Mouse (Mus musculus) small intestine, adult 2 months (tissue): ENCODE measurements at regions not wholly inside any gene's neighbourhood (a gene's known extent, or its start where the extent isn't known, plus 50 kb on each side); places are given as distances from the start of the nearest gene placed in this dataset.

Source experiments
- H3K27ac ChIP-seq: fragments of 200-500 bp; 2 replicates; pipeline ENCODE4 v1.5.1; 2012; ENCODE audit warnings: low read depth, low read length, control low read depth, inconsistent platforms; ENCODE audit not compliant: insufficient read depth
- H3K27me3 ChIP-seq: fragments of 200-500 bp; 2 replicates; pipeline ENCODE4 v1.6.1; 2012; ENCODE audit warnings: mild to moderate bottlenecking, moderate library complexity, low read length, inconsistent platforms; ENCODE audit not compliant: control insufficient read depth, insufficient read depth
- H3K36me3 ChIP-seq: fragments of 200-500 bp; 2 replicates; pipeline ENCODE4 v1.6.1; 2012; ENCODE audit warnings: mild to moderate bottlenecking, low read length, control low read depth, inconsistent platforms; ENCODE audit not compliant: control insufficient read depth, insufficient read depth
- H3K4me1 ChIP-seq: fragments of 200-500 bp; 2 replicates; pipeline ENCODE4 v1.6.1; 2012; ENCODE audit warnings: low read length, inconsistent platforms, mixed read lengths; ENCODE audit not compliant: control insufficient read depth, insufficient read depth, insufficient read length
- H3K4me3 ChIP-seq: fragments of 200-500 bp; 2 replicates; pipeline ENCODE4 v1.5.1; 2012; ENCODE audit warnings: low read depth, mild to moderate bottlenecking, control low read depth, inconsistent platforms, low read length, moderate library complexity
- CTCF ChIP-seq: fragments of 200-500 bp; IDR thresholded peaks from 2 replicates; pipeline ENCODE4 v1.5.1; 2012; ENCODE audit warnings: low read depth, mild to moderate bottlenecking, control low read depth, inconsistent platforms, low read length, moderate library complexity, mixed read lengths; ENCODE audit not compliant: insufficient replicate concordance, insufficient read length; ENCODE audit errors: extremely low read depth
- POLR2A ChIP-seq: fragments of 200-500 bp; IDR thresholded peaks from 2 replicates; pipeline ENCODE4 v1.6.1; 2012; ENCODE audit warnings: low read depth, mild to moderate bottlenecking, control low read depth, inconsistent platforms, low read length, moderate library complexity
- WGBS: fragments of 180-500 bp; shearing (Covaris S2); methylation state at CpG from one replicate; pipeline ENCODE4 v1.1.7; 2018; 5-methylcytosine and 5-hydroxymethylcytosine counted together

GRCm38 (mm10) chr10:37279316-37279715 lies 140.6 kb upstream of the Marcks start:
- H3K4me1 ChIP-seq: peaks cover 3% of the 10 kb centered on the region; the same call in 1 of the 2 replicates
- WGBS: 47% methylated on average over 1 of the region's 1 CpGs
- H3K27ac ChIP-seq: no peak overlapping the region
- no peaks in the 10 kb centered on the region for H3K36me3 ChIP-seq
- H3K4me3 ChIP-seq: no peak overlapping the region
- H3K27me3 ChIP-seq: no peaks in the 10 kb centered on the region
- TF ChIP-seq POLR2A: no peak
- no peak for TF ChIP-seq CTCF

GRCm38 (mm10) chr10:37275857-37276256 lies 137.1 kb upstream of the Marcks start:
- peaks cover 3% of the 10 kb centered on the region; the same call in 1 of the 2 replicates for H3K4me1 ChIP-seq
- no peak for TF ChIP-seq POLR2A
- no peak for TF ChIP-seq CTCF
- no peak overlapping the region for H3K27ac ChIP-seq
- H3K36me3 ChIP-seq: no peaks in the 10 kb centered on the region
- 75% methylated on average over 1 of the region's 1 CpGs for WGBS
- no peaks in the 10 kb centered on the region for H3K27me3 ChIP-seq
- H3K4me3 ChIP-seq: no peak overlapping the region

- TF ChIP-seq CTCF: no peak
- TF ChIP-seq POLR2A: no peak
- Histone ChIP-seq H3K4me1 (peaks cover 5% of the 10 kb centered on the region; the same call in 1 of the 2 replicates), H3K36me3 (no peaks in the 10 kb centered on the region), H3K27me3 (no peaks in the 10 kb centered on the region), H3K4me3 (no peak overlapping the region), H3K27ac (no peak overlapping the region)
- WGBS: 44% methylated on average over 7 of the region's 7 CpGs
Observed at GRCm38 (mm10) chr10:37275271-37275670, 136.6 kb upstream of the Marcks start.

DNA sequence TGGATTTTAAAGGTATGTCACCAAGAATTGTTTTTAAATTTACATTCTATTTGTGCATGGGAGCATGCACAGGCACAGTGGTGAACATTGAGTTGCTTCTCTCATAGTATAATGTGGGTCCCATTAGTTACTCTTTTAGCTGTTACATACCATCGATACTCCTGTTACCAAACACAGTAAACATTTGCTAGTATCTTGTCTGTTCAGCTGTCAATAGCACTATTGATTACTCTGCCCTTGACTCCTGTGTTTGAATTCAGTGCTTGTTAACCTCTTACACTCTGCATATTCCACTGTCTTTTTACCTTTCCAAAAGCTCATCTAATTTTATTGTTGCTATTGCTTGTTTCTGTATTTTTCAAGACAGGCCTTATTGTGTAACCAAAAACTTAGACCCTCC lies 133.2 kb upstream of the Marcks start:
- Histone ChIP-seq H3K27me3 (no peaks in the 10 kb centered on the region), H3K27ac (no peak overlapping the region), H3K4me1 (peaks cover 7% of the 10 kb centered on the region; the same call in 1 of the 2 replicates), H3K36me3 (no peaks in the 10 kb centered on the region), H3K4me3 (no peak overlapping the region)
- TF ChIP-seq CTCF: no peak
- TF ChIP-seq POLR2A: no peak
- WGBS: 89% methylated on average over 1 of the region's 1 CpGs

DNA sequence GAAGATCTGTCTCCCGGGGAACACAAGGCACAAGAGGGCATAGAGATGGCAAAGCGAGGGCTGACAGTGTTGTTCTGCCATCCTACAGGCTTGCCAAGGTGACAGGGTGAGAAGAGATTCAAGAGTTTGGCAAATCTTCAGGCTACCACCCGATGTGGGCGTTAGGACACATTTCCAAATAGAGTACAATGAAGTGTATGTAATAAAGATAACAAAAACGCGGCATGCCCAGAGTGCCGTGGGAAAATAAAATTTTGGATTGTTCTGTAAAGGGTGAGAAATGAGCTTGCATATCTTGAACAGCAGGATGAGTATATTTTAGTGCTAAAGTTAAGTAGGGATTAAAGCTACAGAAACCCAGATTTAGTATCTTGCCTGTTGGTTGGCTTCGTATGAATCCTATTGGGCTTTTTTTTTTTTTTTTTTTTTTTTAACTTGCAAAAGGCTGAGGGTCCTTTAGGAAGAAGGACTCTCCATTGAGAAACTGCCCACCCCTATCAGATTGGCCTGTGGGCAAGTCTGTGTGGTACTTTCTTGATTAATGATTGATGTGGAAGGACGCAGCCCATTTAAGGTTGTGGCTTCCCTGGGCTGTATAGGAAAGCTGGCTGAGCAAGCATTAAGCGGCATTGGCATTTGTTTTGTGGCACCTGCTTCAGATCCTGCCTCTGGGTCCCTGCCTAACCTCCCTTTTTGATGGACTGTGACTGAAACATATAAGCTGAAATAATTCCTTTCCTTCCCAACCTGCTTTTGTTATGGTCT lies 131.7 kb upstream of the Marcks start:
- TF ChIP-seq POLR2A (no peak), CTCF (no peak)
- Histone ChIP-seq H3K36me3 (no peaks in the 10 kb centered on the region), H3K27me3 (no peaks in the 10 kb centered on the region), H3K4me3 (no peak overlapping the region), H3K27ac (no peak overlapping the region), H3K4me1 (peaks cover 5% of the 10 kb centered on the region; the same call in 1 of the 2 replicates)
- 27% methylated on average over 10 of the region's 10 CpGs for WGBS

DNA sequence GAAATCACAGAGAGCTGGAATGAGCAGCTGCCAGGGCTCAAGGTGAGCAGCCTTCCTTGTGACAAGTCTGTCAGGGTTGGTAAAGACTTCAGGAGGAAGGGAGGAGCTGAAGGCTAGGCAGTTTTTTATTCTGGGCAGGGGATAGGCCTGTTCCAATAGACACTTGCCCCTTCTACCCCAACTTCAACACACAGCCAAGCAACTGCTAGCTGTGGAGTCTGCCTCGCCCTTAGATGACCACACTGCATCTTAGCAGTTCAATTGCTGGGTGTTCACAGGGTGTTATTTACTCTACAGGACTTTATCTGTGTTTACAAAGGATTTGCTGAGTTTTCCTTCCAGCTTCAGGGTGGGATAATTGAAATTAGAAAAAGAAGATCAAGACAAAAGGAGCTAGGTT lies 128.2 kb upstream of the Marcks start:
- peaks cover 4% of the 10 kb centered on the region; the same call in 1 of the 2 replicates for H3K4me1 ChIP-seq
- no peaks in the 10 kb centered on the region for H3K27me3 ChIP-seq
- TF ChIP-seq POLR2A (no peak), CTCF (no peak)
- no peak overlapping the region for H3K27ac ChIP-seq
- H3K36me3 ChIP-seq: no peaks in the 10 kb centered on the region
- H3K4me3 ChIP-seq: no peak overlapping the region
- 49% methylated on average over 1 of the region's 1 CpGs for WGBS

GRCm38 (mm10) chr10:37260791-37261488 lies 122.2 kb upstream of the Marcks start:
- no peaks in the 10 kb centered on the region for H3K27me3 ChIP-seq
- no peak overlapping the region for H3K27ac ChIP-seq
- TF ChIP-seq CTCF: no peak
- no peak for TF ChIP-seq POLR2A
- no peaks in the 10 kb centered on the region; the same call in 1 of the 2 replicates for H3K4me1 ChIP-seq
- no peak overlapping the region for H3K4me3 ChIP-seq
- H3K36me3 ChIP-seq: no peaks in the 10 kb centered on the region
- WGBS: 31% methylated on average over 8 of the region's 8 CpGs
